Mouse (Mus musculus) neural tube, embryonic 14.5 days (tissue): ENCODE results near the gene Ten1. TPM values are rescaled to one million over a fixed set of nuclear protein-coding genes. Genes with fewer than 3 reads are reported as not detected.

Experiments used
- ATAC-seq: fragments of 200-750 bp; cut with Nextera tagmentation; 2 replicates; pipeline ENCODE4 v1.8.0; 2017; ENCODE audit warnings: low read depth, mild to moderate bottlenecking, moderate TSS enrichment, moderate library complexity
- H3K27ac ChIP-seq: fragments of 300-500 bp; sonication (generic); 2 replicates; pipeline ENCODE4 v1.5.1; 2014; ENCODE audit warnings: low read depth, mild to moderate bottlenecking, control low read depth, low read length, moderate library complexity, mixed read lengths
- H3K27me3 ChIP-seq: fragments of 300-500 bp; sonication (generic); 2 replicates; pipeline ENCODE4 v1.6.1; 2014; ENCODE audit warnings: low read length; ENCODE audit not compliant: control insufficient read depth, insufficient read depth
- H3K36me3 ChIP-seq: fragments of 300-500 bp; sonication (generic); 2 replicates; pipeline ENCODE4 v1.6.1; 2014; ENCODE audit warnings: low read length, mixed read lengths; ENCODE audit not compliant: control insufficient read depth, insufficient read depth
- H3K4me1 ChIP-seq: fragments of 300-500 bp; sonication (generic); 2 replicates; pipeline ENCODE4 v1.6.1; 2014; ENCODE audit warnings: low read length; ENCODE audit not compliant: control insufficient read depth, insufficient read depth
- H3K4me2 ChIP-seq: fragments of 300-500 bp; sonication (generic); 2 replicates; pipeline ENCODE4 v1.6.1; 2014; ENCODE audit warnings: mild to moderate bottlenecking, low read depth, low read length, control low read depth
- H3K4me3 ChIP-seq: fragments of 300-500 bp; sonication (generic); 2 replicates; pipeline ENCODE4 v1.5.1; 2014; ENCODE audit warnings: low read depth, low read length, control low read depth, mixed read lengths
- H3K9ac ChIP-seq: fragments of 300-500 bp; sonication (generic); replicated peaks from 2 replicates; pipeline ENCODE4 v1.6.1; 2014; ENCODE audit warnings: low read depth, mild to moderate bottlenecking, control low read depth, low read length, mixed read lengths
- H3K9me3 ChIP-seq: fragments of 300-500 bp; sonication (generic); 2 replicates; pipeline ENCODE4 v1.6.1; 2016; ENCODE audit warnings: low read length; ENCODE audit not compliant: control insufficient read depth
- WGBS: fragments of 180-500 bp; shearing (Covaris S2); extraction: QIAGEN DNeasy Blood & Tissue Kit; methylation state at CpG from one replicate; pipeline ENCODE4 v1.1.7; 2014; 5-methylcytosine and 5-hydroxymethylcytosine counted together
- polyA plus RNA-seq: library from polyadenylated mRNA; unstranded; fragments of >200 nt; fragmentation: Nextera tagmentation; extraction: Ambion mirVana; gene quantifications from 2 replicates; pipeline ENCODE4 v1.2.1, GENCODE M21; 2014

Gene Ten1
- polyA plus RNA-seq, 1 experiment from 2014 or later, result 96.1 TPM

GRCm38 (mm10) chr11:116239797-116240196 lies 41.1 kb downstream of the Ten1 start:
- Histone ChIP-seq H3K4me3 (no peak overlapping the region), H3K27ac (no peak overlapping the region), H3K4me2 (no peak overlapping the region), H3K9ac (no peak overlapping the region), H3K36me3 (peaks cover 11% of the 10 kb centered on the region), H3K4me1 (0 out of 2 replicates have a peak, but pooled peaks cover 2% of the 10 kb centered on the region), H3K27me3 (no peaks in the 10 kb centered on the region), H3K9me3 (no peaks in the 10 kb centered on the region)
- ATAC-seq, result no peak
- 7% methylated on average over 7 of the region's 7 CpGs for WGBS

- Histone ChIP-seq H3K27ac (no peak overlapping the region), H3K4me1 (0 out of 2 replicates have a peak, but pooled peaks cover 2% of the 10 kb centered on the region), H3K4me3 (no peak overlapping the region), H3K36me3 (peaks cover 30% of the 10 kb centered on the region), H3K27me3 (no peaks in the 10 kb centered on the region), H3K4me2 (no peak overlapping the region), H3K9ac (no peak overlapping the region), H3K9me3 (no peaks in the 10 kb centered on the region)
- no peak for ATAC-seq
- 16% methylated on average over 12 of the region's 12 CpGs for WGBS
Measured at GRCm38 (mm10) chr11:116241744-116242235, 43.1 kb downstream of the Ten1 start.

- Histone ChIP-seq H3K4me1 (0 out of 2 replicates have a peak, but pooled peaks cover 2% of the 10 kb centered on the region), H3K27ac (no peak overlapping the region), H3K9ac (no peak overlapping the region), H3K4me2 (no peak overlapping the region), H3K4me3 (no peak overlapping the region), H3K9me3 (no peaks in the 10 kb centered on the region), H3K27me3 (no peaks in the 10 kb centered on the region), H3K36me3 (peaks cover 57% of the 10 kb centered on the region)
- 90% methylated on average over 8 of the region's 8 CpGs for WGBS
- ATAC-seq, result no peak
Measured at GRCm38 (mm10) chr11:116244580-116244979, 45.9 kb downstream of the Ten1 start.

GRCm38 (mm10) chr11:116245616-116246015 lies 47.0 kb downstream of the Ten1 start:
- no peak overlapping the region for H3K9ac ChIP-seq
- H3K36me3 ChIP-seq, result peaks cover 67% of the 10 kb centered on the region
- H3K4me2 ChIP-seq, result no peak overlapping the region
- no peak overlapping the region for H3K4me3 ChIP-seq
- 0 out of 2 replicates have a peak, but pooled peaks cover 2% of the 10 kb centered on the region for H3K4me1 ChIP-seq
- H3K9me3 ChIP-seq, result no peaks in the 10 kb centered on the region
- no peaks in the 10 kb centered on the region for H3K27me3 ChIP-seq
- WGBS, result 74% methylated on average over 6 of the region's 6 CpGs
- H3K27ac ChIP-seq, result no peak overlapping the region
- ATAC-seq, result no peak

GRCm38 (mm10) chr11:116247502-116248222 lies 49.0 kb downstream of the Ten1 start:
- Histone ChIP-seq H3K27me3 (no peaks in the 10 kb centered on the region), H3K4me1 (no peaks in the 10 kb centered on the region), H3K36me3 (peaks cover 85% of the 10 kb centered on the region), H3K9me3 (no peaks in the 10 kb centered on the region), H3K4me3 (no peak overlapping the region), H3K4me2 (no peak overlapping the region), H3K27ac (no peak overlapping the region), H3K9ac (no peak overlapping the region)
- ATAC-seq, result no peak
- WGBS, result 84% methylated on average over 14 of the region's 14 CpGs

- no peak overlapping the region for H3K4me3 ChIP-seq
- no peak overlapping the region for H3K4me2 ChIP-seq
- H3K4me1 ChIP-seq, result no peaks in the 10 kb centered on the region
- no peak for ATAC-seq
- H3K27me3 ChIP-seq, result no peaks in the 10 kb centered on the region
- H3K9ac ChIP-seq, result no peak overlapping the region
- no peaks in the 10 kb centered on the region for H3K9me3 ChIP-seq
- H3K36me3 ChIP-seq, result peaks cover 88% of the 10 kb centered on the region
- WGBS, result 96% methylated on average over 8 of the region's 8 CpGs
- no peak overlapping the region for H3K27ac ChIP-seq
Measured at GRCm38 (mm10) chr11:116250898-116251297, 52.2 kb downstream of the Ten1 start.

- Histone ChIP-seq H3K4me2 (no peak overlapping the region), H3K9ac (no peak overlapping the region), H3K36me3 (peaks cover 70% of the 10 kb centered on the region), H3K9me3 (no peaks in the 10 kb centered on the region), H3K4me3 (no peak overlapping the region), H3K27ac (no peak overlapping the region), H3K27me3 (no peaks in the 10 kb centered on the region), H3K4me1 (no peaks in the 10 kb centered on the region)
- 87% methylated on average over 3 of the region's 3 CpGs for WGBS
- no peak for ATAC-seq
Measured at GRCm38 (mm10) chr11:116253076-116253600, 54.5 kb downstream of the Ten1 start.

- no peak for ATAC-seq
- Histone ChIP-seq H3K4me3 (no peak overlapping the region), H3K36me3 (peaks cover 68% of the 10 kb centered on the region), H3K27me3 (no peaks in the 10 kb centered on the region), H3K9ac (no peak overlapping the region), H3K4me1 (no peaks in the 10 kb centered on the region), H3K4me2 (no peak overlapping the region), H3K9me3 (no peaks in the 10 kb centered on the region), H3K27ac (no peak overlapping the region)
- WGBS, result 80% methylated on average over 9 of the region's 9 CpGs
Measured at GRCm38 (mm10) chr11:116254627-116255026, 56.0 kb downstream of the Ten1 start.
